Mouse (Mus musculus): Measurements from ENCODE around the gene Stac2.

DNA sequence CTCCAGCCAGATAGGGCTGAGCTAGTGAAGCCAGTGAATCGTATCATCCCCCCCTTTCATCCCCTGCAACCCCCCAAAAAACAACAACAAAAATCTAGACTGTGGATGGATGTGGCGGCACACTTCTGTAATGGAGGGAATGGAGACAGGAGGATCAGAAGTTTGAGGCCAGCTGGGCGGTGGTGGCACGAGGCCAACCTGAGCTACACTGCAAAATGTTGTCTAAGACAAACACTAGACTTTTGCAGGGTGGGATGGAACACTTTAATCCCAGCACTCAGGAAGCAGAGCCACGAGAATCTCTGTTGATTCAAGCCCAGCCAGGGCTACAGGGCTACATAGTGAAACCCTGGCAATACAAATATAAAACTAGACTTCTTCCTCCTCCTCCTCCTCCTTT, 9.2 kb downstream of the Stac2 start:
- TF ChIP-seq CTCF (IDR thresholded peaks at IDR 0.05; ENCODE audit: insufficient read depth, low read depth, low read length) (no peak), POLR2A (IDR thresholded peaks at IDR 0.05; ENCODE audit: insufficient read depth, low read depth, low read length) (no peak)

All from olfactory bulb, adult 2 months (tissue).